Mouse (Mus musculus) heart, adult 11 months (tissue): ENCODE results near the gene Krit1.
"Not testable (repeated sequence)": the region's sequence is repeated elsewhere in the genome, so short reads cannot be mapped to it uniquely, and the experiment has no call there.

ENCODE experiments used
- DNase-seq: peaks from one replicate; pipeline ENCODE4 v3.0.0; 2022

Gene Krit1

DNA sequence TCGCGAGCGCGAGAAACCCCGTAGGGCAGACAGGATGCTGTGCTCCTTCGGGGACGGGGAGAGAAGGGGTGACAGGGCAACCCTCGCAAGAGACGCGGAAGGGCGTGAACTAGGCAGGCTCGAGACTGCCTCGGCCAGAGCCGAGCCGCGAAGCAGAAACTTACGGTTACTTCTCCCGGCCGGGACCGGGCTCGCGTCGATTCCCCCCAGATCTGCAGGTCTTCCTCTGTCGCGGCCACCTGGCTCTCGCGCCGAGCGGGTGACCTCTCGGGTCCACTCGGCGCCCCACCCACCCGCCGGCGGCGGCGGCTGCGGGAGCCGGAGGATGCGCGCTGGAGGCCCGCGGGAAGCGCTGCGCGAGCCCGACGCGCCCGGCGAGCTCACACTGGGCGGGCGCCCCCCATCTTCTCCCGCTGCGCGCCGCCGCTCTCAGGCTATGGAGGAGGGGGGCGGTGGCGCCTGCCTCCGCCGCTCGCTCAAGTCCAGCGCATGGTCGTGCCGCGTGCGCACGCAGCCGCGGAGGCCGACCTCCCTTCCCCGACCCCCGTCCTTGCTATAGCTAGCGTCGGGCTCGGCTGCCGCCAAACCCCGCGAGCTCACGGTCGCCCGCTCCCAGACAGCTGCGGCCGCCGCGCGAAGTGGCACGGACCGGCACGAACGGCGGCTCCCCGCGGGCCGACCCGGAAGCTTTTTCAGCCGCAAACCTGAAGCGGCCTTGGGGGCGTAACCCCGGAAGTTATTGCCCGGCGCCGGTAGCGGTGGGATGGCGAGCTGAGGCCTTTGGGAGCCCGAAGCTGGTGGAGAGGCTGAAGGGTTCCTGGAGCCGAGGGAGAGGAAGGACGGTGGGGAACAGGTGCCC lies at the start of gene Krit1, which contains the start of gene Ankib1:
TSS of gene Krit1 (plus strand) at position 752 of the 859 bp plus-strand sequence.
TSS of gene Ankib1 (minus strand) at position 493 of the 859 bp plus-strand sequence.
- peak; percentile 99 for DNase-seq

DNA sequence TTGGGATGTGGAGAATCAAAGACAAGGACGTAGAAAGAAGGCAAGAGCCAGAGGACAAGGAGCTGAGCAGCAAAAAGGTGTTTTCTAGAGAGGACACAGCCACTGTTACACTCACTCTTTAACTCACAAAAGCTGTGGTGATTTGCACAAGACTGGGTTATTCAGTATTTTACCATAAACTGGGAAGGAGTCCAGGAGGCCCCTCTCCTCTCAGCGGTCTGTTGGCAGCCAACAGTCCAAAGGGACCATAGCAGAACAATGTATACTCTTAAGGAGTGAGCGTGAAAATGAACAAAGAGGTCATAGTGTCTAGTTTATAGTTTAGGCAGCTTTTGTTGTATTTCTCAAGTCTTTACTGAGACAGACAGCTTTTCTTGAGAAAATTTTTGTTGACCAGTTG lies 31.5 kb upstream of the Krit1 start:
- DNase-seq = no peak

DNA sequence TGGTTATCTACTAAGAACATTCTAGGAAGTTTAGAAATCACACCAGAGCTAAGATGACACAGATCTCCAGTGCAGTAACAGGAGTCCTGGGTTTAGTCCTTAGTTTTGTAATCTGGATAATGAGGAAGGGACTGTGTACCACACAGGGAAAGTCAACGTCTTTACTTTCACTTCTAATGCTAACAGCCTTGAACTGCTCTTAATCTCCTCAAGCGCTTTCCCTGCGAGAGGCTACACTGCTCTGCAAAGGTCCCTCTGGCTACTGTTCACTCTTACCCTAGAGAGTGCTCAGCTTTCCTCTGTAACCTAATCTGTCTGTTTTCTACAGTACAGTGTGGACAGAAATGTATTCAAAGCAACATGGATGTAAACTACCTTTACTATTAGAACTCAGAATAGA lies 31.0 kb upstream of the Krit1 start:
- no peak for DNase-seq

GRCm38 (mm10) chr5:3782670-3783069 lies 20.3 kb upstream of the Krit1 start:
- DNase-seq = no peak

GRCm38 (mm10) chr5:3783947-3784681 lies 18.9 kb upstream of the Krit1 start:
- DNase-seq = no peak

DNA sequence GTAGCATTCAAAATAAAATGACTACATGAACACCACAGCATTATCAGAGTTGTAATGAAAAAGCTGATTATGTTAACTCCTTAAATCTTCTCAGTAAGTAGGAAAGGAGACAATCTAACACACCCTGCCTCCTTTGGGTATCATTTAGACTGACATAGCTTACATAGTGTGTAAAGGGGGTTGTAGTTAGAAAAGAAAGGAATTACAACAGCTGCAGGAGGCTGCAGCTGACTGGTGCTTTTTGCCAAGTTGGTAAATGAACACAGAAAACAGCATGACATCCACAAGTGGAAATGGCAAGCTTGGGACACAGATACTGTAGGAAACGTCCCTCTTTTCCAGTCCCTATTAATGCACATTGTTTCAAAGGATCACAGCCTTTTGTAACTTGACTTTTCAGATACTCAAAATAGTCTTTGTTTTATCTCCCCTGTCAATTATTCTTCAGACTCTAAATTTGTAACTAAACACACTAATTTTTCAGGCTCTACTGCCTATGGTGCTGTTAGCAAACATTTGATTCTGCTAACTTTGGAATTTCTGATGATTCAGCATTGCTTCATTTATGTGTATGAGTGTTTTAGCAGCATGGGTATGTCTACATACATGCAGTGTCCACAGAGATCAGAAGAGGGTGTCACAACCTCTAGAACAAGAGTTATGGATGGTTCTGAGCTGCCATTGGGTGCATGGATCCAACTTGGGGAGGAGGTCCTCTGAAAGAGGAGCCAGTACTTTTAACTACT lies 18.1 kb upstream of the Krit1 start:
- DNase-seq = no peak

DNA sequence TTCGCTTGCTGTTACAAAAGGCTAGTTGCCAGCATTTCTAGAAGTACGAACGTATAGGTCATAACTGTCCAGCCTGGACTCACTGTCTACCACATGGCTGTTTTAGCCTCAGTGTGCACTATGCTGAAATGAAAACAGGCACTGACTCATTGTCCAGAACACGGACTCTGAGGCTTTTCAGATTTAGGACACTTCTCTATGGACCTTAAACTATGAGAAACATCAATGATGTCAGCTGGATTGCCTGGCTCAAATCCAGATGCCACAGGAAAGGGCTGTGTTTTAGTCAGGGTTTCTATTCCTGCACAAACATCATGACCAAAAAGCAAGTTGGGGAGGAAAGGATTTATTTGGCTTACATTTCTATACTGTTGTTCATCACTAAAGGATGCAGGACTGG lies 15.4 kb upstream of the Krit1 start:
- DNase-seq = peak; percentile 82

DNA sequence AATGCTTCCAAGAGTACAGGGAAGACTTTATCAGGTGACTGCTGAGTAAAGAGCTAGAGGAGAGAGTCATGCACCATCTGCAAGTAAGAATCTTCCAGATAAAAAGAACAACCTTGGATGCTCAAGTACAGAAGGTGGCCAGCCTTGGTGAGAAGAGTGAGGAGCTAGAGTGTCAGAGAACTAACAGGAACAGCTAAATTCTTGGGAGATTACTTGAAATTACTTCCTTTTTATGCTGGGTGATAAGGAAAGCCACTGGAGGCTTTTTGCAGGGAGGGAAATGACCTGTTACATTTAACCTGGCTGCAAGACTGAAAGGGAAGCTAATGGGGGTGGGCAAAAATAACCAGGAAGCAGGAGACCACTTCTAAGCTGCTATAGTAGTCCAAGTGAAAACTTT lies 11.9 kb upstream of the Krit1 start:
- no peak for DNase-seq

- DNase-seq = not testable (repeated sequence)
Observed at GRCm38 (mm10) chr5:3797101-3797500, 5.9 kb upstream of the Krit1 start.

DNA sequence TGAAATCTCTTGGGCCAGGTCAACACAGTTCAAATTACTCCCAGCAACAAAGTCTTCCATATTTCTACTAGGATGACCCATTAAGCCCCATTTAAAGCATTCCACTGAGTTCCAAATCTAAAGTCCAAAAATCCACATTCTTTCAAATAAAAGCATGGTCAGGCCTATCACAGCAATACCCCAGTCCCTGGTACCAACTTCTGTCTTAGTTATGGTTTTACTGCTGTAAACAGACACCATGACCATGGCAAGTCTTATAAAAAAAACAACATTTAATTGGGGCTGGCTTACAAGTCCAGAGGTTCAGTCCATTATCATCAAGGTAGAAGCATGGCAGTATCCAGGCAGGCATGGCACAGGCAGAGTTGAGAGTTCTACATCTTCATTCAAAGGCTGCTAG lies 4.3 kb upstream of the Krit1 start:
- not testable (repeated sequence) for DNase-seq

- DNase-seq = no peak
Observed at GRCm38 (mm10) chr5:3800041-3800440, 2.9 kb upstream of the Krit1 start.

- no peak for DNase-seq
Observed at GRCm38 (mm10) chr5:3800881-3801280, 2.1 kb upstream of the Krit1 start.

- peak; percentile 95 for DNase-seq
Observed at GRCm38 (mm10) chr5:3801672-3802432, 1.1 kb upstream of the Krit1 start.

DNA sequence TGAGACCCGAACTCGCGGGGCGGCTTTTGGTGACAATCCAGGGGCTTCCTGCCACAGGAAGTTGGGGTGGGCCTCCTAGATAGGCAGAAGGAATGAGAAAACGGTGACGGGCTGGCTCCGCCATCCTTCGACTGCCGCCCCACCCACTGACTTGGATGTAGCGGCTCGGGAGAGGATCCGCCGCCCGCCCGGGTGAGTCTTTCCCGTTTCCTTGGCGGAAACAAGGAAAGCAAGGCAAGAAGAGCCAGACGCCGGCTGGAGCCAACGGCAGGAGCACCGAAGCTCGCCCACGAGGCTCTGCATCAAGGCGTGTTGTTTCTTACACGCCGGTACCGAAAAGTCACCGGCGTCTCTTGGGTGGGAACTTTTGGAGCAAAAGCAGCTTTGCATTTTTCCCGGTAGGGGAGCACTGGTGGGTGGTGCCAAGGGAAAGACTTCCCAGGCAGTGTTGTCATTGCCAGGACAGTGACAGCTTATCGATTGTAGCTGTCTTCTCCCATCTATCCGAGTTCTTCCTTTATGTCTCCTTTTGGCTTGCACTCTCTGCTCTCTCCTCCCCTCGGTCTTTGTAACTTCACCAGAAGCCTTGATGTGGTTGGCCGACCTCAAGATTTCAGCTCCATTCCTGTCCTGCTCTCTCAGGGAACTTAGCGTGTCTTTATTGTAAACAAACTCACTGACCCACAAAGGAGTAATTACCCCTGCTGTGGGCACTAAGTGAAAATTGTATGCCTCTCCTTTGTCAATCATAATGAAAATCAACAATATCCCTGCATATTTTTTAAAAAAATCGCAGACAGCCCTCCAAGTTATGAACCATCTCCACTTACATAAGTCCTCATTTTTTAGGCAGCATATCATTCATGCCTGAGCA lies 545 bp downstream of the Krit1 start:
- DNase-seq = no peak

GRCm38 (mm10) chr5:3808472-3808871 lies 5.5 kb downstream of the Krit1 start:
- DNase-seq = no peak

DNA sequence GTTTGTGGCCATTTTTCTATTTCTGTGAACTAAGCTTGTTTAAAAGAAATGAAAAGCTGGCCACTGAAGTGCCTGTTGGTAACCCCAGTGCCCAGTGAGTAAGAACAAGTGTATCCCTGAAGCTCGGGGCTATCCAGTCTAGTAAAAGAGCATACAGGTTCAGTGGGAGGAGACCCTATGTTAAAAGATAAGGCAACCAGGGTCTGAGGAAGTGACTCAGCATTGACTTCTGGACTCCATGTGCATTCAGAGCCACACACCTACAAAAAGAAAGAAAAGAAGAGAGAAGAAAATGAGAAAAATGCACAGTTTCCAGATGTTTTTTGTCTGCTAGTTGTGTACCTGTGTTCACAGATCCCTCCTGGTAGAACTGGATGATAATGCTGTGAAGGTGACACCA lies 31.1 kb downstream of the Krit1 start:
- DNase-seq = no peak

- peak; percentile 87 for DNase-seq
Observed at GRCm38 (mm10) chr5:3845026-3845425, 42.0 kb downstream of the Krit1 start, which contains the start of gene Lrrd1. Lrrd1 (plus strand) TSS chr5:3845173.

- no peak for DNase-seq
Observed at GRCm38 (mm10) chr5:3870161-3870560, 67.2 kb downstream of the Krit1 start.

- no peak for DNase-seq
Observed at GRCm38 (mm10) chr5:3872348-3872747, 69.4 kb downstream of the Krit1 start.

GRCm38 (mm10) chr5:3873485-3873884 lies 70.5 kb downstream of the Krit1 start:
- DNase-seq = no peak

- not testable (repeated sequence) for DNase-seq
Observed at GRCm38 (mm10) chr5:3886862-3887261, 83.9 kb downstream of the Krit1 start.
